Mouse (Mus musculus) kidney, postnatal 14 days (tissue): ENCODE measurements around the gene Foxr2.

ENCODE experiments used
- DNase-seq: peaks from one replicate; pipeline ENCODE4 v3.0.0; 2022; ENCODE audit warnings: mixed read lengths

Foxr2 gene

GRCm38 (mm10) chrX:153118486-153118885 lies at the start of gene Foxr2:
Gene Foxr2, plus strand, starts transcription at chrX:153118786.
- DNase-seq: no peak

- DNase-seq: no peak
These were observed 427 bp downstream of the Foxr2 start for GRCm38 (mm10) chrX:153119013-153119412.

GRCm38 (mm10) chrX:153139734-153140515 lies 21.3 kb downstream of the Foxr2 start, which contains the start of gene Rragb:
Gene Rragb, plus strand, starts transcription at chrX:153139981.
- peak; percentile 74 for DNase-seq

- DNase-seq: no peak
These were observed 24.1 kb downstream of the Foxr2 start for GRCm38 (mm10) chrX:153142656-153143055.

GRCm38 (mm10) chrX:153151766-153152165 lies 33.2 kb downstream of the Foxr2 start:
- no peak for DNase-seq

- DNase-seq: peak; percentile 14
These were observed 36.7 kb downstream of the Foxr2 start for GRCm38 (mm10) chrX:153155322-153155721.

- peak; percentile 0 for DNase-seq
These were observed 56.2 kb downstream of the Foxr2 start for GRCm38 (mm10) chrX:153174786-153175185.

- no peak for DNase-seq
These were observed 63.6 kb downstream of the Foxr2 start for GRCm38 (mm10) chrX:153182221-153182620.
